Comparison of ENCODE assay signal across 15 mouse cellular contexts in the genomic region with DNA sequence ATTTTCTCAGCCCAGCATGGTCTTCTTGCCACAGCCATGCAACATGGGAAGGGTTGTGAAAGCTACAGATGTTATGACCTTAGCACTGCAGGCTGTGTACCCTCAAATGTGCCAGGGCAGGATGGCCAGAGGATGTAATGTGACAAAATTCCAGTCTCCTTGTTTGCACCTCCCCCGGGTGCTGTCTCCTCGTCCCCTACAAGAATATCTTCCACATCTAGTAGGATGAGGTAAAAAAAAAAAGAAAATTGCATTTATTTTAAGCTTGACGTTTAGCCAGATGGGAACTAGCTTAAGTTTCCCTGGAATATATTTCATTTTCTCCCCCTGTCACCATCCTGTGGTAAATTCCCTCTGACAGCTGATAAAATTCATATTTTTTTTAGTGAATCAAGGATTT.
DNase-seq lines count a peak whose midpoint lies in the region.
"Had no signal": no experiment of that assay in that cellular context is flagged by ENCODE, and none has a peak within 500 bp of the region (broad histone marks: within the 10 kb centered on the region; RNA-seq: fewer than 3 reads in every experiment).

No protein-coding gene starts in this region.

- DNase-seq in left cerebral cortex, adult 11 months (ENCODE audit: low spot score) = peak; percentile 23
- DNase-seq in left cerebral cortex, postnatal 10 days (ENCODE audit: extremely low spot score in 1 of 2, low spot score in 2 of 2) = no peak
- peak; percentile 44 to 56 for DNase-seq in frontal cortex, adult 2 months (ENCODE audit: extremely low spot score in 1 of 2, low spot score in 1 of 2)
- DNase-seq in left cerebral cortex, postnatal 25 days (ENCODE audit: low spot score in 2 of 2) = peak; percentile 22 to 75
- DNase-seq in right cerebral cortex, postnatal 25 days = peak; percentile 28
- no peak for DNase-seq in adrenal gland, postnatal 25 days
- no peak for DNase-seq in cerebellum, adult 9-10 months
- no peak for DNase-seq in kidney, postnatal 4 days
- DNase-seq: cerebellum, adult 11-12 months; cerebellum, postnatal 10 days; kidney, adult 2 months; layer of hippocampus, adult 9-11 months; liver, postnatal 0 days; retina, postnatal 1 day; thymus, postnatal 14 days had no signal

- intact Hi-C loops in left cerebral cortex, postnatal 10 days (cut with DNase I) = no loop called here
- intact Hi-C loops in left cerebral cortex, postnatal 25 days (cut with DNase I) = loop anchor here (2.0 to 10.0 kb wide), 3 partner anchors 35 to 67 kb away; no protein-coding TSS in a partner anchor

Comparison
In these comparisons a context has a peak if more than half of its experiments do, and no peak if none do; other contexts are left out.
1. DNase-seq: peak in left cerebral cortex, adult 11 months (single experiment), frontal cortex, adult 2 months (2 of 2), left cerebral cortex, postnatal 25 days (2 of 2) and right cerebral cortex, postnatal 25 days (single experiment); none in left cerebral cortex, postnatal 10 days (0 of 2), adrenal gland, postnatal 25 days (single experiment), cerebellum, adult 9-10 months (single experiment) and kidney, postnatal 4 days (0 of 2).